Mouse (Mus musculus): ENCODE measurements around the gene Egln1.

DNA sequence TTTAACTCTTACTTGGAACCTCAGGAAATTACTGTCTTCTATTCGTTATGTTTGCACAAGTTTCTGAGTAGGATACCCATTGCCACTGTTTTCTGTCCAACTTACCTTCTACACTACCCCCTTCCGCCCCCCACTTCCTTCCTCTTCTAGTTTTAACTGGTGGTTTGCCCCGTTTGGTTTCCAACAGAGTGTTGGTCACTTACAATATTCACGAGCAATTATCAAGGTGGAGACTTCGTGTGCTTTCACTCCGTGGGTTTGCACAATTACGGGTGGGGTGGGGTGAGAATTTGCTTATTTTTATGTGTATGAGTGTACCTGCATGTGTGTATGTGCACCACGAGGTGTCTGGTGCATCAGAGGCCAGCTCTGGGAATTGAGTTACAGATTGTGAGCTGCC is 85.4 kb downstream of the Egln1 start:
- TF ChIP-seq CTCF (IDR thresholded peaks at IDR 0.05; ENCODE audit: low read depth) (no peak), EP300 (IDR thresholded peaks at IDR 0.05; ENCODE audit: low read depth) (no peak)

All from liver, postnatal 0 days (tissue).